Mouse (Mus musculus): ENCODE measurements around the gene Stk17b.
"Not testable (repeated sequence)": the region's sequence is repeated elsewhere in the genome, so short reads cannot be mapped to it uniquely, and the experiment has no call there.

Stk17b gene

GRCm38 (mm10) chr1:53721353-53721752, 63.7 kb downstream of the Stk17b start:
- DNase-seq: no peak

GRCm38 (mm10) chr1:53720601-53721351, 64.2 kb downstream of the Stk17b start:
- DNase-seq: no peak

GRCm38 (mm10) chr1:53715966-53716515, 69.0 kb downstream of the Stk17b start:
- DNase-seq: no peak

GRCm38 (mm10) chr1:53715446-53715845, 69.6 kb downstream of the Stk17b start:
- peak; percentile 18 for DNase-seq

GRCm38 (mm10) chr1:53713383-53713782, 71.6 kb downstream of the Stk17b start:
- not testable (repeated sequence) for DNase-seq

- no peak for DNase-seq
Measured at GRCm38 (mm10) chr1:53711069-53711468, 74.0 kb downstream of the Stk17b start.

GRCm38 (mm10) chr1:53709602-53710001, 75.4 kb downstream of the Stk17b start:
- not testable (repeated sequence) for DNase-seq

- peak; percentile 7 for DNase-seq
Measured at GRCm38 (mm10) chr1:53706431-53707361, 78.3 kb downstream of the Stk17b start, which contains the start of gene Dnah7a. TSS of gene Dnah7a (minus strand) at chr1:53706784.

Data from lung, postnatal 14 days (tissue).